In the genomic region with DNA sequence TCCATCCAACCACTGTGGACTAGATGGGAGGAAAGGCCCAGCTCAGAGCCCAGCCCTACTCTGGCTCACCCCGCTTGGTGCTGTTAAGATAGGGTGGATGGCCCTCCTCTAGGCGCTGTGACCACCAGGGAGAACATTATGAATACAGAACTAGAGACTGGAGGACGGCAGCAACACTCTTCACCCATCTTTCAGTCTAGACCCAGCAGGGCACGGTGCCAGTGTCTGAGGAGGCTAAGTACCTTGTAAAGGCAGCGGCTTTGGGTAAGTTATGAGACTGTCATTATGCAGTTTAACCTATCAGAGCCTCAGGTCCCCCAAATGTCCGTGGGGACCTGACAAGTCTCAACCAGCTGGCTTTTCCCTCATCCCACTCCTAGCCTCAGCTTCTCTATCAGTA, we compare ENCODE assay signal across 8 mouse cellular contexts. TPM values are rescaled to one million over a fixed set of nuclear protein-coding genes. Genes with fewer than 3 reads are reported as not detected.
DNase-seq lines count a peak whose midpoint lies in the region; ATAC-seq and TF ChIP-seq lines count a peak whose summit lies in the region.

A gene (plus strand): TSS at position 153 of the 400 bp plus-strand sequence.

- H3K9me3 ChIP-seq in ES-Bruce4 (replicated peaks; ENCODE audit: control insufficient read depth, insufficient read depth, low read length, poor library complexity, severe bottlenecking): no peaks in the 10 kb centered on the region
- H3K9me3 ChIP-seq in forebrain, embryonic 15.5 days: no peaks in the 10 kb centered on the region
- no peaks in the 10 kb centered on the region for H3K9me3 ChIP-seq in intestine, embryonic 14.5 days (ENCODE audit: control insufficient read depth, low read length)

- ATAC-seq in forebrain, embryonic 15.5 days (replicated peaks): peak; percentile 30; the same call in 1 of the 2 replicates
- ATAC-seq in intestine, embryonic 14.5 days (replicated peaks; ENCODE audit: low FRiP score, low TSS enrichment, low read depth): no peak

- WGBS in forebrain, embryonic 15.5 days: 51% methylated on average over 6 of the region's 6 CpGs
- 49% methylated on average over 6 of the region's 6 CpGs for WGBS in intestine, embryonic 14.5 days

- DNase-seq in cerebellum, postnatal 10 days: peak; percentile 53 to 54
- no peak for DNase-seq in cerebellum, adult 9-11 months
- peak; percentile 58 for DNase-seq in intestine, embryonic 14.5 days (ENCODE audit: low spot score)
- DNase-seq in right cerebral cortex, postnatal 10 days (ENCODE audit: low spot score in 2 of 2): no peak
- no peak for DNase-seq in layer of hippocampus, postnatal 14 days (ENCODE audit: low spot score in 2 of 2)

- TF ChIP-seq CTCF in ES-Bruce4 (IDR thresholded peaks at IDR 0.05; ENCODE audit: low read depth, low read length): no peak

- no peak within 1 kb of the TSS for H3ac ChIP-seq in myocyte (ENCODE audit: control insufficient read depth, insufficient read length)

- H3K4me3 ChIP-seq in ES-Bruce4 (ENCODE audit: low read depth, low read length) (peak within 1 kb of the TSS; percentile 75), myocyte (no peak within 1 kb of the TSS)
- H3K4me3 ChIP-seq in forebrain, embryonic 15.5 days: peak within 1 kb of the TSS; percentile 56
- peak within 1 kb of the TSS; percentile 41 for H3K4me3 ChIP-seq in intestine, embryonic 14.5 days (ENCODE audit: low read depth, low read length)

- H3K27ac ChIP-seq in ES-Bruce4 (ENCODE audit: insufficient read depth, low read length): no peak within 1 kb of the TSS
- no peak within 1 kb of the TSS for H3K27ac ChIP-seq in forebrain, embryonic 15.5 days (replicated peaks)
- no peak within 1 kb of the TSS for H3K27ac ChIP-seq in intestine, embryonic 14.5 days (ENCODE audit: low read depth)

- no peaks in the 10 kb centered on the region for H3K4me1 ChIP-seq in ES-Bruce4 (ENCODE audit: control insufficient read depth, insufficient read depth, low read length)
- peaks cover 9% of the 10 kb centered on the region for H3K4me1 ChIP-seq in forebrain, embryonic 15.5 days
- peaks cover 20% of the 10 kb centered on the region for H3K4me1 ChIP-seq in intestine, embryonic 14.5 days (replicated peaks; ENCODE audit: control insufficient read depth, insufficient read depth, low read length)

- TF ChIP-seq POLR2A in ES-Bruce4 (IDR thresholded peaks at IDR 0.05; ENCODE audit: insufficient read depth, low read length): no peak
- TF ChIP-seq POLR2A in myocyte (IDR thresholded peaks at IDR 0.05; ENCODE audit: insufficient read length, low read depth): no peak

- H3K36me3 ChIP-seq in ES-Bruce4 (ENCODE audit: control insufficient read depth, insufficient read depth, low read length, poor library complexity, severe bottlenecking) (no peaks in the 10 kb centered on the region), myocyte (ENCODE audit: control insufficient read depth, insufficient read depth) (no peaks in the 10 kb centered on the region)
- H3K36me3 ChIP-seq in forebrain, embryonic 15.5 days: no peaks in the 10 kb centered on the region
- H3K36me3 ChIP-seq in intestine, embryonic 14.5 days (ENCODE audit: control insufficient read depth, insufficient read depth, low read length): no peaks in the 10 kb centered on the region

- TF ChIP-seq EP300 in ES-Bruce4 (IDR thresholded peaks at IDR 0.05; ENCODE audit: insufficient read depth, low read depth, low read length): no peak

- no peaks in the 10 kb centered on the region for H3K79me2 ChIP-seq in myocyte (ENCODE audit: control insufficient read depth, insufficient read depth)

- H3K4me2 ChIP-seq in forebrain, embryonic 15.5 days (replicated peaks): peak within 1 kb of the TSS; percentile 78
- peak within 1 kb of the TSS; percentile 72 for H3K4me2 ChIP-seq in intestine, embryonic 14.5 days (ENCODE audit: low read length)
- peak within 1 kb of the TSS; percentile 42 for H3K4me2 ChIP-seq in myocyte (ENCODE audit: low read depth)

- H3K9ac ChIP-seq in ES-Bruce4 (ENCODE audit: low read depth, poor library complexity, severe bottlenecking): peak within 1 kb of the TSS; percentile 33; the same call in 1 of the 2 replicates
- H3K9ac ChIP-seq in forebrain, embryonic 15.5 days (replicated peaks): peak within 1 kb of the TSS; percentile 52
- peak within 1 kb of the TSS; percentile 40 for H3K9ac ChIP-seq in intestine, embryonic 14.5 days (ENCODE audit: low read length)

- H3K27me3 ChIP-seq in ES-Bruce4 (ENCODE audit: control insufficient read depth, insufficient read depth, low read length, poor library complexity, severe bottlenecking) (no peaks in the 10 kb centered on the region; the same call in 1 of the 2 replicates), myocyte (ENCODE audit: control insufficient read depth, insufficient read depth, insufficient read length) (no peaks in the 10 kb centered on the region)
- peaks cover 2% of the 10 kb centered on the region; the same call in 1 of the 2 replicates for H3K27me3 ChIP-seq in forebrain, embryonic 15.5 days
- no peaks in the 10 kb centered on the region for H3K27me3 ChIP-seq in intestine, embryonic 14.5 days (replicated peaks; ENCODE audit: control insufficient read depth, insufficient read depth, low read length)

TF ChIP-seq in myocyte, 11 proteins besides CTCF, POLR2A, EP300 and RAD21:
- TF ChIP-seq MAX (IDR thresholded peaks at IDR 0.05; ENCODE audit: low read depth) (no peak), MYOD1 (IDR thresholded peaks at IDR 0.05; ENCODE audit: control insufficient read depth in 1 of 3, insufficient read length in 2 of 3, low read depth in 2 of 3) (no peak), USF1 (IDR thresholded peaks at IDR 0.05; ENCODE audit: low read depth) (no peak), TCF3 (IDR thresholded peaks at IDR 0.05; ENCODE audit: insufficient read length, low read depth) (no peak), TCF12 (IDR thresholded peaks at IDR 0.05; ENCODE audit: insufficient read depth, poor library complexity, severe bottlenecking) (no peak), MYOG (IDR thresholded peaks at IDR 0.05; ENCODE audit: control insufficient read depth in 1 of 3, insufficient read depth in 1 of 3, insufficient read length in 2 of 3, low read depth in 2 of 3) (no peak), POLR2AphosphoS2 (IDR thresholded peaks at IDR 0.05; ENCODE audit: insufficient read length, low read depth) (no peak), SRF (IDR thresholded peaks at IDR 0.05; ENCODE audit: control insufficient read depth, insufficient read length, low read depth) (no peak), REST (IDR thresholded peaks at IDR 0.05; ENCODE audit: insufficient read depth, insufficient read length) (no peak), CEBPB (IDR thresholded peaks at IDR 0.05; ENCODE audit: insufficient read depth, poor library complexity, severe bottlenecking) (no peak), E2F4 (IDR thresholded peaks at IDR 0.05; ENCODE audit: insufficient read depth) (no peak)

RNA-seq across cellular contexts. Expression of the gene that starts here (rescaled TPM):
- polyA plus RNA-seq in ES-Bruce4 (2011; ENCODE audit: insufficient read depth, insufficient read length, low read depth, missing spikeins) (4.9 and 5.9 TPM in 2 replicates), myocyte (2012; fragmentation: generic; extraction: Trizol) (0.22 TPM)
- polyA plus RNA-seq in forebrain, embryonic 15.5 days (2015; fragmentation: Nextera tagmentation; extraction: Ambion mirVana): 2.3 and 2.4 TPM in 2 replicates
- 13.0 and 14.9 TPM in 2 replicates for polyA plus RNA-seq in intestine, embryonic 14.5 days (2014; fragmentation: Nextera tagmentation; extraction: Ambion mirVana)
- total RNA-seq in layer of hippocampus, postnatal 14 days (2021): 1 to 10 TPM; 1.9 to 3.2 TPM

Comparison
In these comparisons a context has a peak if more than half of its experiments do, and no peak if none do; other contexts are left out.
1. DNase-seq: peak in cerebellum, postnatal 10 days (2 of 2) and intestine, embryonic 14.5 days (single experiment); none in cerebellum, adult 9-11 months (single experiment), right cerebral cortex, postnatal 10 days (0 of 2) and layer of hippocampus, postnatal 14 days (0 of 2).
2. Peak in every context shown above with its lines, with median percentiles within 50 percentile points of each other: H3K9ac ChIP-seq and H3K4me2 ChIP-seq.